8 mouse cellular contexts compared by ENCODE assay signal in the genomic region with DNA sequence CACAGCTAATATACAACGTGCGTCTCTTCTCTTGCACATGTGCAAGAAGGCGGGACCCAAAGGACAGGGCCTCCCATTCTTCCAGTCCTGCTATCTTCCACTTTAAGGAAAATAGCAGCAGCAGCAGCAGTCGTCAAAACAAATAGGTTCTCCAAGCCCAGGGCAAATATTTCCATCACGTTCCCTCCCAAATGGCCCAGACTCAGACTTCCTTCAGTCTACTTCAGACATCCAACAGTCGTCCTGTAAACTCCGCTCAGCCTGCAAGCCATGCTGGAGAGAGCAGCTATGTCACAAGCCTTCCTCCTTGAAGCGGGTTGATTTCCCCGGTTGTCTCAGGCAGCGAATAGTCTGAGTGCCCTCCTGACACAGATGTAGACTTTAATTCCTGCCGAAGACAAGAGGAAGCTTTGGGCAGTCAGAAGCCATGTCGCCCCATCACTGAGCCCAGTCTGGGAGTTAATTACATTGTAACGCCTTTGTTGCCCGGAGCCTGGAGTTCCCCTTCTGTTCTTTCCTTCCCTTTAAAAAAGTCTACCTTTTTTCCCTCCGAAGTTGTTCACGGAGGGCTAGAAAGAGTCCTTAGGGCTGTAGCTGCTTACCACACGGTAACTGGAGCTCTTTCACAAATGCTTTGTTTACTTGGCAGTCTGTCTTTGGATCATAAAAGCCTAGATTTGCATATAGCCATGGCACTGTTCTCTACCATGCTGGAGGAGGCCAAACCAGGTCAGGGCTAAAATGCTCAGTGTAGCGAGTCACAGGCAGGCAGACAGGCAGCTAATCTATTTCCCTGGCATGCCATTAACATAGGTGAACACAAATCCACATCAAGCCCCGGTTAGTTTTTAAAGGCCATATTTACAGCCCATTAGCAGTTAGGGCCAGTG.
DNase-seq lines count a peak whose midpoint lies in the region; ATAC-seq and TF ChIP-seq lines count a peak whose summit lies in the region.
"Had no signal": no experiment of that assay in that cellular context is flagged by ENCODE, and none has a peak within 500 bp of the region (broad histone marks: within the 10 kb centered on the region; RNA-seq: fewer than 3 reads in every experiment).

No protein-coding gene starts in this region.

- H3K27me3 ChIP-seq in forebrain, embryonic 11.5 days (ENCODE audit: control insufficient read depth, insufficient read depth, low read length), result no peaks in the 10 kb centered on the region
- H3K27me3 ChIP-seq in hindbrain, postnatal 0 days (ENCODE audit: insufficient read depth, low read length), result no peaks in the 10 kb centered on the region
- H3K27me3 ChIP-seq in midbrain, embryonic 14.5 days (ENCODE audit: control insufficient read depth, insufficient read depth, low read length), result no peaks in the 10 kb centered on the region
- H3K27me3 ChIP-seq: liver, embryonic 13.5 days had no signal

- no peak overlapping the region for H3K4me2 ChIP-seq in forebrain, embryonic 11.5 days (ENCODE audit: low read depth, low read length, severe bottlenecking)
- no peak overlapping the region for H3K4me2 ChIP-seq in hindbrain, postnatal 0 days (ENCODE audit: low read depth, low read length)
- H3K4me2 ChIP-seq in midbrain, embryonic 14.5 days (ENCODE audit: low read length), result no peak overlapping the region; the same call in 1 of the 2 replicates
- H3K4me2 ChIP-seq: liver, embryonic 13.5 days had no signal

- TF ChIP-seq CTCF in hindbrain, postnatal 0 days (IDR thresholded peaks at IDR 0.05; ENCODE audit: low read depth), result no peak

- intact Hi-C loops in left cerebral cortex, postnatal 36 days (cut with DNase I), result no loop called here

- 46% methylated on average over 19 of the region's 19 CpGs for WGBS in forebrain, embryonic 11.5 days
- WGBS in hindbrain, postnatal 0 days, result 27% methylated on average over 19 of the region's 19 CpGs
- 30% methylated on average over 19 of the region's 19 CpGs for WGBS in midbrain, embryonic 14.5 days

- no peaks in the 10 kb centered on the region for H3K36me3 ChIP-seq in forebrain, embryonic 11.5 days (ENCODE audit: control insufficient read depth, insufficient read depth, low read length)
- no peaks in the 10 kb centered on the region for H3K36me3 ChIP-seq in hindbrain, postnatal 0 days (ENCODE audit: insufficient read depth, low read length)
- no peaks in the 10 kb centered on the region for H3K36me3 ChIP-seq in midbrain, embryonic 14.5 days (ENCODE audit: control insufficient read depth, insufficient read depth, low read length)
- H3K36me3 ChIP-seq: liver, embryonic 13.5 days had no signal

- no peak for ATAC-seq in forebrain, embryonic 11.5 days (replicated peaks; ENCODE audit: low FRiP score)
- ATAC-seq in hindbrain, postnatal 0 days, result 0 out of 2 replicates have a peak, but pooled peaks have one; percentile 15
- no peak for ATAC-seq in midbrain, embryonic 14.5 days (ENCODE audit: low FRiP score, low TSS enrichment)

- peaks cover 8% of the 10 kb centered on the region for H3K4me1 ChIP-seq in forebrain, embryonic 11.5 days (replicated peaks; ENCODE audit: control insufficient read depth, insufficient read depth, low read length)
- peaks cover 14% of the 10 kb centered on the region for H3K4me1 ChIP-seq in hindbrain, postnatal 0 days (ENCODE audit: insufficient read depth, low read length)
- H3K4me1 ChIP-seq in midbrain, embryonic 14.5 days (ENCODE audit: control insufficient read depth, insufficient read depth, low read length), result peaks cover 11% of the 10 kb centered on the region
- H3K4me1 ChIP-seq: liver, embryonic 13.5 days had no signal

- peak; percentile 48 for DNase-seq in embryo, embryonic 10.5 days (ENCODE audit: low spot score)
- no peak for DNase-seq in forebrain, embryonic 11.5 days (ENCODE audit: low spot score)
- DNase-seq in hindbrain, postnatal 0 days (ENCODE audit: low spot score), result peak; percentile 41
- peak; percentile 46 for DNase-seq in midbrain, embryonic 14.5 days
- DNase-seq in right cerebral cortex, adult 2 months (ENCODE audit: low spot score in 2 of 2), result no peak
- DNase-seq in left cerebral cortex, postnatal 36 days (ENCODE audit: low spot score in 2 of 2), result no peak
- no peak for DNase-seq in right cerebral cortex, postnatal 25 days
- DNase-seq: liver, embryonic 13.5 days had no signal

- H3K27ac ChIP-seq in forebrain, embryonic 11.5 days (ENCODE audit: low read depth, low read length), result peak overlapping the region; percentile 42; the same call in 1 of the 2 replicates
- H3K27ac ChIP-seq in hindbrain, postnatal 0 days, result peak overlapping the region; percentile 27
- peak overlapping the region; percentile 55 for H3K27ac ChIP-seq in midbrain, embryonic 14.5 days (replicated peaks; ENCODE audit: low read depth, low read length)
- H3K27ac ChIP-seq: liver, embryonic 13.5 days had no signal

- no peak overlapping the region for H3K9ac ChIP-seq in forebrain, embryonic 11.5 days (ENCODE audit: low read length)
- H3K9ac ChIP-seq in hindbrain, postnatal 0 days (replicated peaks; ENCODE audit: low read length), result no peak overlapping the region
- 0 out of 2 replicates have a peak overlapping the region, but pooled peaks have one; percentile 9 for H3K9ac ChIP-seq in midbrain, embryonic 14.5 days (replicated peaks; ENCODE audit: low read length)
- H3K9ac ChIP-seq: liver, embryonic 13.5 days had no signal

- H3K9me3 ChIP-seq in forebrain, embryonic 11.5 days (ENCODE audit: control insufficient read depth, low read length), result no peaks in the 10 kb centered on the region
- no peaks in the 10 kb centered on the region for H3K9me3 ChIP-seq in hindbrain, postnatal 0 days (ENCODE audit: low read length)
- H3K9me3 ChIP-seq in midbrain, embryonic 14.5 days (ENCODE audit: control insufficient read depth, low read length), result no peaks in the 10 kb centered on the region
- H3K9me3 ChIP-seq: liver, embryonic 13.5 days had no signal

- no peak overlapping the region for H3K4me3 ChIP-seq in forebrain, embryonic 11.5 days (ENCODE audit: low read depth, low read length)
- no peak overlapping the region for H3K4me3 ChIP-seq in hindbrain, postnatal 0 days (ENCODE audit: low read length)
- no peak overlapping the region for H3K4me3 ChIP-seq in midbrain, embryonic 14.5 days (replicated peaks; ENCODE audit: low read depth, low read length)
- H3K4me3 ChIP-seq: liver, embryonic 13.5 days had no signal

Comparison
In these comparisons a context has a peak if more than half of its experiments do, and no peak if none do; other contexts are left out.
1. DNase-seq: peak in embryo, embryonic 10.5 days (single experiment), hindbrain, postnatal 0 days (single experiment) and midbrain, embryonic 14.5 days (single experiment); none in forebrain, embryonic 11.5 days (single experiment), right cerebral cortex, adult 2 months (0 of 2), left cerebral cortex, postnatal 36 days (0 of 2) and right cerebral cortex, postnatal 25 days (single experiment).
2. Peak in every context shown above with its lines, with median percentiles within 50 percentile points of each other: H3K27ac ChIP-seq.